Mouse (Mus musculus): Measurements from ENCODE around the gene Celsr2.

- TF ChIP-seq CTCF (IDR thresholded peaks at IDR 0.05; ENCODE audit: low read depth, low read length): no peak
- no peak for TF ChIP-seq GATA1 (IDR thresholded peaks at IDR 0.05; ENCODE audit: borderline replicate concordance, low read length)
- TF ChIP-seq TAL1 (conservative IDR thresholded peaks at IDR 0.05; ENCODE audit: low read depth, low read length): no peak
- no peak for TF ChIP-seq POLR2AphosphoS5 (IDR thresholded peaks at IDR 0.05; ENCODE audit: insufficient replicate concordance, low read depth, low read length)
Measured at GRCm38 (mm10) chr3:108458380-108458779, 43.0 kb upstream of the Celsr2 start.

All from G1E (cell line).